Mouse (Mus musculus): ENCODE measurements at regions not wholly inside any gene's neighbourhood (a gene's known extent, or its start where the extent isn't known, plus 50 kb on each side); places are given as distances from the start of the nearest gene placed in this dataset.

- H3K27ac ChIP-seq (replicated peaks), result no peak overlapping the region
- H3K4me2 ChIP-seq (replicated peaks), result no peak overlapping the region
- no peak overlapping the region for H3K9ac ChIP-seq (replicated peaks)
- no peaks in the 10 kb centered on the region for H3K36me3 ChIP-seq
- 90% methylated on average over 3 of the region's 3 CpGs for WGBS
- no peak overlapping the region for H3K4me3 ChIP-seq
- H3K4me1 ChIP-seq, result no peaks in the 10 kb centered on the region
- no peaks in the 10 kb centered on the region for H3K9me3 ChIP-seq
- H3K27me3 ChIP-seq, result no peaks in the 10 kb centered on the region
- ATAC-seq (ENCODE audit: low FRiP score, low read depth), result no peak
These were observed 463.3 kb downstream of the Plod2 start for GRCm38 (mm10) chr9:93005182-93005953.

- Histone ChIP-seq H3K36me3 (no peaks in the 10 kb centered on the region), H3K4me3 (no peak overlapping the region), H3K4me2 (replicated peaks) (no peak overlapping the region), H3K9me3 (no peaks in the 10 kb centered on the region), H3K27me3 (no peaks in the 10 kb centered on the region), H3K27ac (replicated peaks) (no peak overlapping the region), H3K9ac (replicated peaks) (no peak overlapping the region), H3K4me1 (no peaks in the 10 kb centered on the region)
- 60% methylated on average over 4 of the region's 4 CpGs for WGBS
- no peak for ATAC-seq (ENCODE audit: low FRiP score, low read depth)
These were observed 466.7 kb downstream of the Plod2 start for GRCm38 (mm10) chr9:93008511-93009302.

DNA sequence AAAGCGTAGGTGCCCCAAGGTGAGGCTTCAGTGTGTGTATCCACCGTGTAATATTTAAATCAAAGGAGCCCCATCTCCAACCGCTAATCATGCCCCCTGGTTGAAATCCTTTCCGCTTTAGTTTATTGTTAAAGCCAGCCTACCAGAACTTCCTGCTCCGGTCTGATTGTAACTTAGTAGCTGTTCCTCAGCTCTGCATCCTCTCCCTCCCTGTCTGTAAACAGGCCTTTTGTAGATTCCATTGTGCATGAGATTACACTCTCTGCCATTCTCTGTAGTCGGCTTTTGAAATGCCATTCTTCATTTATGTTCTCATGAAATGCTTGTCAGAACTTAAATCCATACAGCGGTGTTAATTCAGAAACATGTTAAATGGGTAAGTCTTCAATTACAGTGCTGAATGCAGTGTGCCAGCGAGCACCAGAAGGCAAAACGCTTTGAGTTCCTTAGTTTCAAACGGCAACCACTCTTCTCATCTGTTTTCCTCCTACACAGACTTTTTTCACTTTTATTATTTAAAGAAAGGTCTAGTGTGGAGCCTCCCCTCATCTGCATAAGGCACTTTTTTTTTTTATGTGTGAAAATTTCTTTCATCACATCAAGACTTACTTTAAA lies 502.4 kb downstream of the Plod2 start:
- Histone ChIP-seq H3K4me3 (no peak overlapping the region), H3K4me1 (no peaks in the 10 kb centered on the region), H3K27ac (replicated peaks) (no peak overlapping the region), H3K36me3 (no peaks in the 10 kb centered on the region), H3K27me3 (peaks cover 6% of the 10 kb centered on the region), H3K4me2 (replicated peaks) (no peak overlapping the region), H3K9ac (replicated peaks) (no peak overlapping the region), H3K9me3 (no peaks in the 10 kb centered on the region)
- ATAC-seq (ENCODE audit: low FRiP score, low read depth), result peak; percentile 87
- WGBS, result 41% methylated on average over 10 of the region's 10 CpGs

GRCm38 (mm10) chr9:93072140-93072539 lies 530.1 kb downstream of the Plod2 start:
- WGBS, result 64% methylated on average over 3 of the region's 3 CpGs
- no peaks in the 10 kb centered on the region for H3K36me3 ChIP-seq
- no peak for ATAC-seq (ENCODE audit: low FRiP score, low read depth)
- no peaks in the 10 kb centered on the region for H3K4me1 ChIP-seq
- no peaks in the 10 kb centered on the region for H3K27me3 ChIP-seq
- H3K27ac ChIP-seq (replicated peaks), result no peak overlapping the region
- no peak overlapping the region for H3K4me2 ChIP-seq (replicated peaks)
- H3K9ac ChIP-seq (replicated peaks), result no peak overlapping the region
- no peak overlapping the region for H3K4me3 ChIP-seq
- H3K9me3 ChIP-seq, result no peaks in the 10 kb centered on the region

GRCm38 (mm10) chr9:93083114-93083513 lies 541.1 kb downstream of the Plod2 start:
- H3K36me3 ChIP-seq, result no peaks in the 10 kb centered on the region
- no peaks in the 10 kb centered on the region for H3K27me3 ChIP-seq
- H3K9me3 ChIP-seq, result no peaks in the 10 kb centered on the region
- H3K27ac ChIP-seq (replicated peaks), result no peak overlapping the region
- ATAC-seq (ENCODE audit: low FRiP score, low read depth), result no peak
- H3K4me2 ChIP-seq (replicated peaks), result no peak overlapping the region
- H3K4me3 ChIP-seq, result no peak overlapping the region
- no peak overlapping the region for H3K9ac ChIP-seq (replicated peaks)
- WGBS, result 76% methylated on average over 1 of the region's 1 CpGs
- no peaks in the 10 kb centered on the region for H3K4me1 ChIP-seq

DNA sequence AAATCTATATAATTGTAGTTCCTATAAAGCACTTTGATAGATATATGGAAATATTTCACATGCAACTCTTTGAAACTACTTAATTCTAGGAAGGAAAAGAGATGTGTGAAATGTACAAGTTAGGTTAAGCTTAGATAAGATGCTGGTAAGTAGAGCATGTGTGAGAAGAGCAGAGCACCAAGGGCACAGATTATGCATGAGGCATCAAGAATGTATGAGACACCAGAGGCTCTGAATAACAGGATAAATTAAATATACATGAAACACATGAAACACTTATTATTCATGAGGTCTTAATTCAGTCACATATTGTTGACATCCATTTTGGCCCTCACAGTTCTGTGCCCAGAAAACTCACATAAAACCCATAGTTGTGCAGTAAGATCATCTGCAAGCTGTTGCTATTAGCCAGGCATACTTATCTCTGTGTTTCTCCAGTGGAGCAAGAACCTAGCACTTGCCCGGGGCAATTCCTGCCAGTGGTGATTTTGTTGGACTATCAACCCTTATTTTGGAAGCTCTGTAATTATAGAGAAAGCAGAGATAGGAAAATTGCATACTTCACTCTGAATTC lies 556.1 kb downstream of the Plod2 start:
- no peaks in the 10 kb centered on the region for H3K36me3 ChIP-seq
- no peaks in the 10 kb centered on the region for H3K4me1 ChIP-seq
- H3K27me3 ChIP-seq, result no peaks in the 10 kb centered on the region
- H3K4me2 ChIP-seq (replicated peaks), result no peak overlapping the region
- H3K9ac ChIP-seq (replicated peaks), result no peak overlapping the region
- H3K9me3 ChIP-seq, result no peaks in the 10 kb centered on the region
- 70% methylated on average over 1 of the region's 1 CpGs for WGBS
- no peak overlapping the region for H3K27ac ChIP-seq (replicated peaks)
- H3K4me3 ChIP-seq, result no peak overlapping the region
- ATAC-seq (ENCODE audit: low FRiP score, low read depth), result 0 out of 2 replicates have a peak, but pooled peaks have one; percentile 47

GRCm38 (mm10) chr9:93130561-93130960 lies 588.5 kb downstream of the Plod2 start:
- H3K9me3 ChIP-seq, result no peaks in the 10 kb centered on the region
- H3K4me3 ChIP-seq, result no peak overlapping the region
- no peak overlapping the region for H3K27ac ChIP-seq (replicated peaks)
- H3K9ac ChIP-seq (replicated peaks), result no peak overlapping the region
- no peaks in the 10 kb centered on the region for H3K4me1 ChIP-seq
- no peaks in the 10 kb centered on the region for H3K27me3 ChIP-seq
- no peak overlapping the region for H3K4me2 ChIP-seq (replicated peaks)
- 81% methylated on average over 1 of the region's 1 CpGs for WGBS
- no peaks in the 10 kb centered on the region for H3K36me3 ChIP-seq
- ATAC-seq (ENCODE audit: low FRiP score, low read depth), result no peak

- no peak overlapping the region for H3K4me3 ChIP-seq
- H3K9me3 ChIP-seq, result no peaks in the 10 kb centered on the region
- H3K9ac ChIP-seq (replicated peaks), result no peak overlapping the region
- H3K4me2 ChIP-seq (replicated peaks), result no peak overlapping the region
- H3K4me1 ChIP-seq, result no peaks in the 10 kb centered on the region
- H3K27ac ChIP-seq (replicated peaks), result no peak overlapping the region
- no peaks in the 10 kb centered on the region for H3K27me3 ChIP-seq
- H3K36me3 ChIP-seq, result no peaks in the 10 kb centered on the region
- no peak for ATAC-seq (ENCODE audit: low FRiP score, low read depth)
These were observed 589.7 kb downstream of the Plod2 start for GRCm38 (mm10) chr9:93131620-93132200.

DNA sequence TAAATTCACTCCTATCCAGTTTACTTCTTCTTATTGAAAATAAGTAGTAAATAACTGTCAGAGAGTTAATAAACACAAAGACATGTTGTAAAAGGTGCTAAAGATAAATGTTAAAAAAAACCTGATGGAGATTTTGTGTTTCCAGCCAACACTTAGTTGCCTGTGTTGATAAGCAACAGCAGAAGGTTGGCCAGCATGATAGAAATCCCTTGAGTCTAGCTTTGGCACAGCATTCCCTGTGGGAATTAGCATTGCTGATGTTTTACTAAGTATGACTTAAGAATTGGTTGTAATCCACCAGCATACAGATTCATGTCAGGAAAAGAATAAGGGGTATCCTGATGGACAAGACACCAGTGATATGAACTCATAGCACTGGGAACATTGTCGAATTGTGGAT lies 594.3 kb downstream of the Plod2 start:
- 84% methylated on average over 1 of the region's 1 CpGs for WGBS
- no peak overlapping the region for H3K27ac ChIP-seq (replicated peaks)
- H3K4me1 ChIP-seq, result no peaks in the 10 kb centered on the region
- no peak overlapping the region for H3K4me2 ChIP-seq (replicated peaks)
- ATAC-seq (ENCODE audit: low FRiP score, low read depth), result no peak
- H3K9ac ChIP-seq (replicated peaks), result no peak overlapping the region
- H3K4me3 ChIP-seq, result no peak overlapping the region
- H3K36me3 ChIP-seq, result no peaks in the 10 kb centered on the region
- no peaks in the 10 kb centered on the region for H3K27me3 ChIP-seq
- no peaks in the 10 kb centered on the region for H3K9me3 ChIP-seq

DNA sequence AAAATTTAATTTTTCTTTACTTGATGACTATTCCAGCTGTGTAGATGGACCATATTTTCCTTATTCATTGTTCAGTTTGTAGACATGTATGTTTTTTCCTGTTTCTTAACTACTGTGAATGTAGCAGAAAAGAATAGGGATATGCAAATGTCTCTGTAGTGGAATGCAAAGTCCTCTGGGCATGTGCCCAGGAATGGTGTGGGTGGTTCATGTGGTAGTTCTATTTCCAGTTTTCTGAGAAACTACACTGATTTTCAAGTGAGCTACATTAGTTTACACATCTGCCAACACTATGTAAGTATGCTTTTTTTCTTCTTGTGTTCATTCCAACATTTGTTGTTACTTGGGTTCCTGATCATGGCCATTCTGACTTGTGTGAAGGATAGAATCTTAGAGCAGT lies 628.0 kb downstream of the Plod2 start:
- no peaks in the 10 kb centered on the region for H3K9me3 ChIP-seq
- no peak overlapping the region for H3K4me2 ChIP-seq (replicated peaks)
- no peak overlapping the region for H3K9ac ChIP-seq (replicated peaks)
- no peaks in the 10 kb centered on the region for H3K4me1 ChIP-seq
- H3K36me3 ChIP-seq, result no peaks in the 10 kb centered on the region
- no peak overlapping the region for H3K4me3 ChIP-seq
- H3K27me3 ChIP-seq, result no peaks in the 10 kb centered on the region
- no peak overlapping the region for H3K27ac ChIP-seq (replicated peaks)
- ATAC-seq (ENCODE audit: low FRiP score, low read depth), result no peak

DNA sequence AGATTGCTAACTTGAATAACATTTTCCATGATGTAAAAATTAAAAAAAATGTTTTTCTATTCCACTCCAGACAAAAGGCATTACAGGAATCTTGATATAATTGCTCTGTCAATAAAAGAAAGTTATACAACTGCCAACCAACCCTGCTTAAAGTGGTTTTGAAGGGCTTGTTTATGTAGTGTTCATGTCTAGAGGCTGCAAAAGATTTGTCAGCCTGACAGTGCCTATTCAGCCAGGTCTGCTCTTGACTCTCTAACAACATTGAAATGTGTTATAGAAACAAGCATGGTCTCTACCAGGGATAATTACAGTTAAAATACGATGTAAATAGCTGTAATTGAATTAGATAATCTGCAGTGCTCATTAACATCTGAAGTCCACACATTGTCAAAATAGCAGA lies 644.6 kb downstream of the Plod2 start:
- H3K4me2 ChIP-seq (replicated peaks), result no peak overlapping the region
- ATAC-seq (ENCODE audit: low FRiP score, low read depth), result no peak
- H3K27ac ChIP-seq (replicated peaks), result no peak overlapping the region
- H3K36me3 ChIP-seq, result no peaks in the 10 kb centered on the region
- H3K9me3 ChIP-seq, result no peaks in the 10 kb centered on the region
- WGBS, result 78% methylated on average over 1 of the region's 1 CpGs
- no peaks in the 10 kb centered on the region for H3K4me1 ChIP-seq
- H3K4me3 ChIP-seq, result no peak overlapping the region
- no peak overlapping the region for H3K9ac ChIP-seq (replicated peaks)
- no peaks in the 10 kb centered on the region for H3K27me3 ChIP-seq

DNA sequence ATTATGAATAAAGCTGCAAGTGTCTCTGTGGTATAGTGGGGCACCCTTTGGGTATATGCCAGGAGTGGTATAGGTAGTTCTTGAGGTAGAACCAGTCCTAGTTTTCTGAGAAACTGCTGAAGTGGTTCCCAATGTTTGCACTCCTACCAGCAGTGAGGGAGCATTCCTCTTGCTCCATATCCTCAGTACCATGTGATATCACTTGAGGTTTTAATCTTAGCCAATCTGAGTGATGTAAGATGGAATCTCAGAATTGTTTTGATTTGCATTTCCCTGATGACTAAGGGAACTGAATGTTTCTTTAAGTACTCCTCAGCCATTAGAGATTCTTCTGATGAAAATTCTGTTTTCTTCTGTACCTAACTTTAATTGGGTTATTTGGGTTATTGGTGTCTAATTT lies 690.5 kb downstream of the Plod2 start:
- Histone ChIP-seq H3K4me2 (replicated peaks) (no peak overlapping the region), H3K9me3 (no peaks in the 10 kb centered on the region), H3K36me3 (no peaks in the 10 kb centered on the region), H3K4me1 (no peaks in the 10 kb centered on the region), H3K27me3 (no peaks in the 10 kb centered on the region), H3K4me3 (no peak overlapping the region), H3K27ac (replicated peaks) (no peak overlapping the region), H3K9ac (replicated peaks) (no peak overlapping the region)
- ATAC-seq (ENCODE audit: low FRiP score, low read depth), result no peak
